Mouse (Mus musculus) testis, adult 2 months (tissue): Measurements from ENCODE around the gene App.

ENCODE experiments used
- CTCF ChIP-seq: fragments of 200-500 bp; IDR thresholded peaks from 2 replicates; pipeline ENCODE4 v1.5.1; 2012; ENCODE audit warnings: low read depth, mild to moderate bottlenecking, inconsistent platforms, low read length, moderate library complexity; ENCODE audit not compliant: control insufficient read depth, insufficient read depth, insufficient replicate concordance
- POLR2A ChIP-seq: fragments of 200-500 bp; IDR thresholded peaks from 2 replicates; pipeline ENCODE4 v1.6.1; 2012; ENCODE audit warnings: low read depth, mild to moderate bottlenecking, inconsistent platforms, low read length, moderate library complexity; ENCODE audit not compliant: control insufficient read depth

- TF ChIP-seq CTCF (no peak), POLR2A (no peak)
These were observed 216.9 kb downstream of the App start for GRCm38 (mm10) chr16:84956690-84957089.
